ENCODE assay signal across 12 mouse cellular contexts in genomic region chr19:53328116-53328515, GRCm38 (mm10). TPM values are rescaled to one million over a fixed set of nuclear protein-coding genes. Genes with fewer than 3 reads are reported as not detected.
DNase-seq lines count a peak whose midpoint lies in the region; ATAC-seq and TF ChIP-seq lines count a peak whose summit lies in the region.
"Had no signal": no experiment of that assay in that cellular context is flagged by ENCODE, and none has a peak within 500 bp of the region (broad histone marks: within the 10 kb centered on the region; RNA-seq: fewer than 3 reads in every experiment).

No protein-coding gene starts in this region.

- in situ Hi-C loops in CH12.LX (cut with MboI; ENCODE audit: low pct_ligation_motif_present, low pct_unique_long_range_greater_than_20kb, low sequenced_read_pairs) = loop anchor here (25.0 kb wide), 1 partner anchor 316 kb away; no protein-coding TSS in a partner anchor

- peaks cover 18% of the 10 kb centered on the region for H3K36me3 ChIP-seq in forebrain, embryonic 12.5 days (replicated peaks)
- peaks cover 16% of the 10 kb centered on the region for H3K36me3 ChIP-seq in forebrain, embryonic 13.5 days (ENCODE audit: poor library complexity, severe bottlenecking)
- H3K36me3 ChIP-seq in liver, embryonic 12.5 days = peaks cover 18% of the 10 kb centered on the region
- peaks cover 9% of the 10 kb centered on the region for H3K36me3 ChIP-seq in liver, embryonic 11.5 days (ENCODE audit: control insufficient read depth, insufficient read depth, low read length)
- peaks cover 0 to 9% of the 10 kb centered on the region in 2 experiments for H3K36me3 ChIP-seq in CH12.LX (replicated peaks in 1 of 2; ENCODE audit: control insufficient read depth in 1 of 2, insufficient read depth in 1 of 2, low read length in 1 of 2)
- peaks cover 11% of the 10 kb centered on the region for H3K36me3 ChIP-seq in forebrain, embryonic 15.5 days

- H3K9ac ChIP-seq in forebrain, embryonic 12.5 days = no peak overlapping the region
- H3K9ac ChIP-seq in forebrain, embryonic 13.5 days = no peak overlapping the region
- H3K9ac ChIP-seq in liver, embryonic 12.5 days = no peak overlapping the region; the same call in 1 of the 2 replicates
- no peak overlapping the region for H3K9ac ChIP-seq in liver, embryonic 11.5 days (ENCODE audit: low read depth, low read length)
- H3K9ac ChIP-seq in CH12.LX (ENCODE audit: insufficient read depth, low read depth) = 0 out of 2 replicates have a peak overlapping the region, but pooled peaks have one; percentile 8
- no peak overlapping the region for H3K9ac ChIP-seq in forebrain, embryonic 15.5 days (replicated peaks)

- no peak overlapping the region for H3K4me2 ChIP-seq in forebrain, embryonic 12.5 days
- H3K4me2 ChIP-seq in forebrain, embryonic 13.5 days = no peak overlapping the region
- 0 out of 2 replicates have a peak overlapping the region, but pooled peaks have one; percentile 3 for H3K4me2 ChIP-seq in liver, embryonic 12.5 days
- no peak overlapping the region for H3K4me2 ChIP-seq in liver, embryonic 11.5 days
- peak overlapping the region; percentile 40; the same call in 1 of the 2 replicates for H3K4me2 ChIP-seq in CH12.LX (ENCODE audit: insufficient read depth, low read depth, poor library complexity, severe bottlenecking)
- no peak overlapping the region for H3K4me2 ChIP-seq in forebrain, embryonic 15.5 days (replicated peaks)

- dilution Hi-C loops in CH12.LX (cut with MboI; ENCODE audit: extremely low pct_ligation_motif_present, extremely low pct_unique_long_range_greater_than_20kb, low sequenced_read_pairs) = no loop called here

- no peaks in the 10 kb centered on the region for H3K27me3 ChIP-seq in forebrain, embryonic 12.5 days
- H3K27me3 ChIP-seq in forebrain, embryonic 13.5 days = no peaks in the 10 kb centered on the region
- no peaks in the 10 kb centered on the region for H3K27me3 ChIP-seq in liver, embryonic 12.5 days (replicated peaks)
- H3K27me3 ChIP-seq in liver, embryonic 11.5 days (replicated peaks; ENCODE audit: control insufficient read depth, insufficient read depth, low read length) = no peaks in the 10 kb centered on the region
- no peaks in the 10 kb centered on the region for H3K27me3 ChIP-seq in CH12.LX (replicated peaks)
- H3K27me3 ChIP-seq in forebrain, embryonic 15.5 days = no peaks in the 10 kb centered on the region
- H3K27me3 ChIP-seq: Patski had no signal

- H3K9me3 ChIP-seq in forebrain, embryonic 12.5 days = no peaks in the 10 kb centered on the region
- no peaks in the 10 kb centered on the region for H3K9me3 ChIP-seq in forebrain, embryonic 13.5 days (replicated peaks)
- no peaks in the 10 kb centered on the region for H3K9me3 ChIP-seq in liver, embryonic 12.5 days (replicated peaks)
- no peaks in the 10 kb centered on the region for H3K9me3 ChIP-seq in liver, embryonic 11.5 days (ENCODE audit: control insufficient read depth, low read length)
- H3K9me3 ChIP-seq in CH12.LX (replicated peaks; ENCODE audit: low read length) = no peaks in the 10 kb centered on the region
- no peaks in the 10 kb centered on the region for H3K9me3 ChIP-seq in forebrain, embryonic 15.5 days

- H3K27ac ChIP-seq in forebrain, embryonic 12.5 days = 0 out of 2 replicates have a peak overlapping the region, but pooled peaks have one; percentile 36
- no peak overlapping the region for H3K27ac ChIP-seq in forebrain, embryonic 13.5 days
- peak overlapping the region; percentile 62 for H3K27ac ChIP-seq in liver, embryonic 12.5 days
- no peak overlapping the region for H3K27ac ChIP-seq in liver, embryonic 11.5 days (ENCODE audit: low read depth, low read length)
- H3K27ac ChIP-seq in CH12.LX (ENCODE audit: insufficient read depth, low read depth) = peak overlapping the region; percentile 11
- no peak overlapping the region for H3K27ac ChIP-seq in forebrain, embryonic 15.5 days (replicated peaks)

- peak; percentile 79 for TF ChIP-seq RAD21 in CH12.LX (IDR thresholded peaks at IDR 0.05; ENCODE audit: low read depth, low read length)

- H3K4me3 ChIP-seq in forebrain, embryonic 12.5 days (replicated peaks) = no peak overlapping the region
- H3K4me3 ChIP-seq in forebrain, embryonic 13.5 days = no peak overlapping the region
- H3K4me3 ChIP-seq in liver, embryonic 12.5 days = no peak overlapping the region
- no peak overlapping the region for H3K4me3 ChIP-seq in liver, embryonic 11.5 days (ENCODE audit: low read depth, low read length)
- no peak overlapping the region for H3K4me3 ChIP-seq in CH12.LX (replicated peaks in 1 of 3; ENCODE audit: low read depth in 2 of 3, low read length in 2 of 3, poor library complexity in 1 of 3)
- no peak overlapping the region for H3K4me3 ChIP-seq in forebrain, embryonic 15.5 days
- H3K4me3 ChIP-seq: myocyte had no signal

- no peak for ATAC-seq in forebrain, embryonic 12.5 days (ENCODE audit: low FRiP score)
- ATAC-seq in forebrain, embryonic 13.5 days = no peak
- no peak for ATAC-seq in liver, embryonic 12.5 days
- ATAC-seq in liver, embryonic 11.5 days (replicated peaks; ENCODE audit: low FRiP score) = no peak
- peak; percentile 32 for ATAC-seq in megakaryocyte progenitor cell, adult 5-6 weeks (replicated peaks; ENCODE audit: poor library complexity)
- ATAC-seq in forebrain, embryonic 15.5 days (replicated peaks) = no peak
- ATAC-seq: Patski had no signal

- no peak for DNase-seq in liver, embryonic 11.5 days (ENCODE audit: low spot score)
- DNase-seq in CH12.LX (ENCODE audit: extremely low read depth) = peak; percentile 58
- no peak for DNase-seq in testis, postnatal 14 days (ENCODE audit: low spot score)

- TF ChIP-seq POLR2A in CH12.LX (IDR thresholded peaks at IDR 0.05; ENCODE audit: low read depth, low read length) = no peak

- peak in 1 of 2 experiments; percentile 83; a peak in 2 of 4 replicates for TF ChIP-seq CTCF in CH12.LX (conservative IDR thresholded peaks at IDR 0.05 in 1 of 2, IDR thresholded peaks at IDR 0.05 in 1 of 2; ENCODE audit: low read depth in 2 of 2, low read length in 2 of 2)

- TF ChIP-seq EP300 in CH12.LX (IDR thresholded peaks at IDR 0.05; ENCODE audit: low read length) = 0 out of 2 replicates have a peak, but pooled peaks have one; percentile 31

- 75% methylated on average over 9 of the region's 9 CpGs for WGBS in forebrain, embryonic 12.5 days
- 76% methylated on average over 9 of the region's 9 CpGs for WGBS in forebrain, embryonic 13.5 days
- WGBS in liver, embryonic 12.5 days (ENCODE audit: insufficient replicate concordance) = 70% methylated on average over 9 of the region's 9 CpGs
- WGBS in liver, embryonic 11.5 days = 73% methylated on average over 9 of the region's 9 CpGs
- 70% methylated on average over 9 of the region's 9 CpGs for WGBS in forebrain, embryonic 15.5 days

- peaks cover 43% of the 10 kb centered on the region for H3K4me1 ChIP-seq in forebrain, embryonic 12.5 days
- H3K4me1 ChIP-seq in forebrain, embryonic 13.5 days = peaks cover 40% of the 10 kb centered on the region
- peaks cover 86% of the 10 kb centered on the region for H3K4me1 ChIP-seq in liver, embryonic 12.5 days
- peaks cover 30% of the 10 kb centered on the region for H3K4me1 ChIP-seq in liver, embryonic 11.5 days (replicated peaks; ENCODE audit: control insufficient read depth, insufficient read depth, low read length)
- peaks cover 16 to 38% of the 10 kb centered on the region in 2 experiments for H3K4me1 ChIP-seq in CH12.LX (ENCODE audit: control insufficient read depth in 1 of 2, insufficient read depth in 2 of 2)
- peaks cover 37% of the 10 kb centered on the region for H3K4me1 ChIP-seq in forebrain, embryonic 15.5 days

- H3K79me2 ChIP-seq in CH12.LX (replicated peaks; ENCODE audit: control insufficient read depth, extremely low read depth, insufficient read depth, poor library complexity, severe bottlenecking) = no peaks in the 10 kb centered on the region

TF ChIP-seq in CH12.LX, 34 proteins besides CTCF, POLR2A, EP300 and RAD21 (continues in another document):
- no peak for TF ChIP-seq POLR2AphosphoS2 (IDR thresholded peaks at IDR 0.05; ENCODE audit: low read depth, low read length)
- TF ChIP-seq MXI1 (IDR thresholded peaks at IDR 0.05; ENCODE audit: low read depth, low read length) = no peak; the same call in 1 of the 2 replicates
- no peak for TF ChIP-seq MEF2A (IDR thresholded peaks at IDR 0.05; ENCODE audit: borderline replicate concordance, low read depth, low read length)
- TF ChIP-seq SMC3 (IDR thresholded peaks at IDR 0.05; ENCODE audit: low read depth, low read length) = peak; percentile 79
- TF ChIP-seq PAX5 (IDR thresholded peaks at IDR 0.05; ENCODE audit: low read length) = no peak
- peak; percentile 49 for TF ChIP-seq IRF4 (IDR thresholded peaks at IDR 0.05; ENCODE audit: low read depth, low read length)
- TF ChIP-seq JUN (IDR thresholded peaks at IDR 0.05; ENCODE audit: insufficient read depth, low read depth, low read length) = no peak
- no peak for TF ChIP-seq ZNF384 (IDR thresholded peaks at IDR 0.05; ENCODE audit: low read depth, low read length)

RNA-seq across cellular contexts. Expression of gene Mxi1, which starts 17.8 kb away (rescaled TPM):
- 54.8 and 62.4 TPM in 2 replicates for polyA plus RNA-seq in forebrain, embryonic 12.5 days (2016; fragmentation: Nextera tagmentation; extraction: Ambion mirVana)
- polyA plus RNA-seq in forebrain, embryonic 13.5 days (2015; fragmentation: Nextera tagmentation; extraction: Ambion mirVana) = 21.0 and 26.7 TPM in 2 replicates
- polyA plus RNA-seq in liver, embryonic 12.5 days (2016; fragmentation: Nextera tagmentation; extraction: Ambion mirVana) = 38.3 and 39.3 TPM in 2 replicates
- polyA plus RNA-seq in liver, embryonic 11.5 days (2014; fragmentation: Nextera tagmentation; extraction: Ambion mirVana) = 34.3 and 42.6 TPM in 2 replicates
- total RNA-seq in CH12.LX (2012; rRNA removed) (8.1 and 19.9 TPM in 2 replicates), CH12.LX (2014; rRNA removed) (14.5 and 18.9 TPM in 2 replicates)
- polyA plus RNA-seq in CH12.LX (2012; ENCODE audit: insufficient read length, low read depth) = 10.6 and 10.9 TPM in 2 replicates
- total RNA-seq in megakaryocyte progenitor cell, adult 5-6 weeks (2015) = 26.5 and 33.7 TPM in 2 replicates
- 58.6 and 59.3 TPM in 2 replicates for total RNA-seq in megakaryocyte progenitor cell, adult 5-6 weeks (2017)
- 62.0 and 68.4 TPM in 2 replicates for polyA plus RNA-seq in forebrain, embryonic 15.5 days (2015; fragmentation: Nextera tagmentation; extraction: Ambion mirVana)

RNA-seq across cellular contexts. Expression of gene Gm10197, which starts 43.5 kb away (rescaled TPM):
- polyA plus RNA-seq in forebrain, embryonic 12.5 days (2016; fragmentation: Nextera tagmentation; extraction: Ambion mirVana) = 1.7 TPM in 1 of 2 replicates, not detected in the other
- not detected in 2 replicates for polyA plus RNA-seq in forebrain, embryonic 13.5 days (2015; fragmentation: Nextera tagmentation; extraction: Ambion mirVana)
- polyA plus RNA-seq in liver, embryonic 12.5 days (2016; fragmentation: Nextera tagmentation; extraction: Ambion mirVana) = not detected in 2 replicates
- polyA plus RNA-seq in liver, embryonic 11.5 days (2014; fragmentation: Nextera tagmentation; extraction: Ambion mirVana) = 3.3 TPM in 1 of 2 replicates, not detected in the other
- total RNA-seq in CH12.LX (2012; rRNA removed) (3.9 TPM in 1 of 2 replicates, not detected in the other), CH12.LX (2014; rRNA removed) (not detected in 2 replicates)
- polyA plus RNA-seq in CH12.LX (2012; ENCODE audit: insufficient read length, low read depth) = 11.5 TPM in 1 of 2 replicates, not detected in the other
- total RNA-seq in megakaryocyte progenitor cell, adult 5-6 weeks (2015) = not detected in 2 replicates
- not detected in 2 replicates for total RNA-seq in megakaryocyte progenitor cell, adult 5-6 weeks (2017)
- not detected in 2 replicates for polyA plus RNA-seq in forebrain, embryonic 15.5 days (2015; fragmentation: Nextera tagmentation; extraction: Ambion mirVana)
- total RNA-seq: left cerebral cortex, adult 8-10 months had no signal
- polyA plus RNA-seq: hindbrain, embryonic 16.5 days; myocyte had no signal

Comparison
In these comparisons a context has a peak if more than half of its experiments do, and no peak if none do; other contexts are left out.
1. H3K27ac ChIP-seq: peak in forebrain, embryonic 12.5 days (single experiment), liver, embryonic 12.5 days (single experiment) and CH12.LX (single experiment); none in forebrain, embryonic 13.5 days (single experiment), liver, embryonic 11.5 days (single experiment) and forebrain, embryonic 15.5 days (single experiment).
2. H3K4me2 ChIP-seq: peak in liver, embryonic 12.5 days (single experiment) and CH12.LX (single experiment); none in forebrain, embryonic 12.5 days (single experiment), forebrain, embryonic 13.5 days (single experiment), liver, embryonic 11.5 days (single experiment) and forebrain, embryonic 15.5 days (single experiment).